Mouse (Mus musculus) C2C12 (cell line): ENCODE results near the gene Lrp4.

Source experiments
- CEBPB ChIP-seq: IDR thresholded peaks from one replicate; pipeline ENCODE4 v1.6.1; 2011; ENCODE audit warnings: low read depth, mild to moderate bottlenecking, control low read depth, moderate library complexity
- CTCF ChIP-seq: IDR thresholded peaks from one replicate; pipeline ENCODE4 v1.5.1; 2011; ENCODE audit not compliant: control insufficient read depth, insufficient read depth, insufficient read length
- FOSL1 ChIP-seq: IDR thresholded peaks from one replicate; pipeline ENCODE4 v1.8.0; 2011; ENCODE audit warnings: mild to moderate bottlenecking, low read length; ENCODE audit not compliant: poor library complexity, insufficient read depth, severe bottlenecking
- MAX ChIP-seq: IDR thresholded peaks from one replicate; pipeline ENCODE4 v1.6.1; 2011; ENCODE audit warnings: mild to moderate bottlenecking, control low read depth
- MYOG ChIP-seq: IDR thresholded peaks from one replicate; pipeline ENCODE4 v1.6.1; 2011; ENCODE audit not compliant: control insufficient read depth, insufficient read length; ENCODE audit errors: extremely low read depth
- USF1 ChIP-seq: IDR thresholded peaks from one replicate; pipeline ENCODE4 v1.6.1; 2011; ENCODE audit warnings: low read depth, mild to moderate bottlenecking, control low read depth, moderate library complexity

DNA sequence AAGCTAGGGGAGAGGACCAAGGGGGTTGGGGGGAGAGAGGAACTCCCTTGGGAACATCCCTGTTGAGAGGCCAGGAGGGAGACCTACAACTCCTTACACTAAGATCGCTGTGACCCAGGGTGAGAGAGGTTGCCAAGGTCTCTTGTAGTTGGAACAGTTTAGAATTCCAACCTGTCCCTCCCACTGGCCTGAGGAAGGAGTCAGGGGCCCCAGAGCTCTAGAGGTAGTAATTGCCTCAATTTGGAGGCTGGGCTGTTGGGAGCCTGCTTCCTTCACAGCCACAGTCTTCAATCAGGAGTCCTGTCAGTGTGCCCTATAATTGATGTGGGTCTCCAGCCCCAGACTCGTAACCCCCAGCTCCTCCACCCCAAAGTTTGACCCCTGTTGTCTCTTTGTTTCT is 4.9 kb downstream of the Lrp4 start:
- TF ChIP-seq FOSL1, result no peak
- TF ChIP-seq CTCF, result no peak
- no peak for TF ChIP-seq CEBPB
- no peak for TF ChIP-seq MAX
- no peak for TF ChIP-seq USF1
- TF ChIP-seq MYOG, result no peak
